Mouse (Mus musculus) left cerebral cortex, adult 11 months (tissue): Measurements from ENCODE around the gene Exoc6b.

Experiments used
- DNase-seq: peaks from one replicate; pipeline ENCODE4 v3.0.0; 2022; ENCODE audit warnings: low spot score

The Exoc6b gene

DNA sequence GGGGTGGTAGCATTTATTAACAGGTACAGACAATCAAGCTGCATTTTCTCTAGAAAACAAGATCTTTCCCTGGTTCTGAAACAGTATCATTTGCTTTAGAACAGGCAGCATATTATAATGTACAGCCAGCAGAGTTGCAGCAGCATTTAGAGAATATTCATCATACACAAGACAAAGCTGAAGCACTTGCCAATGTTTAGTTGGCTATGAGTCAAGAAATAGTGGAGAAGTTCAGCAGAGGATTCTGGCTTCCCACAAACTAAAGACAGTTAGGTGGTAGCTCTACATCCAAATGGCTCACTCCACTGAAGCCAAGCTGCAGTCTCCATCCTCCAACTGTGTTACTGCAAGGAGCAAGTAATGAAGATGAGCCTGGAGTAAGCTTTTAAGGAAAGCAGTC is 342.4 kb downstream of the Exoc6b start:
- DNase-seq, result no peak

DNA sequence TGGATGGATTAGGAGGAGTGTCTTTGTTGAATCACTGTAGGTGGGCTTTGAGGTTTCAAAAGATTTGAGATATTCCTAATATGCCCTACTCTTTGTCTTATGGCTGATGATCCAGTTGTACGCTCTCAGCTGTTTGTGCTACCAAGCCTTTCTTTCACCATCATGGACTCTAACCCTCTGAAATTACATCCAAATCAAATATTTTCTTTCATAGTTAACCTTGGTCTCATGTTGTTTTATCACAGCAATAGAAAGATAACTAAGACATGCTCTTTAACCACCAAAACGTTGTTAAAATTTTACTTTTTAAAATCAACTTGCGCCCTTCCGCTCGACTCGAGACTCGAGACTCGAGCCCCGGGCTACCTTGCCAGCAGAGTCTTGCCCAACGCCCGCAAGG is 356.1 kb downstream of the Exoc6b start:
- DNase-seq, result no peak

DNA sequence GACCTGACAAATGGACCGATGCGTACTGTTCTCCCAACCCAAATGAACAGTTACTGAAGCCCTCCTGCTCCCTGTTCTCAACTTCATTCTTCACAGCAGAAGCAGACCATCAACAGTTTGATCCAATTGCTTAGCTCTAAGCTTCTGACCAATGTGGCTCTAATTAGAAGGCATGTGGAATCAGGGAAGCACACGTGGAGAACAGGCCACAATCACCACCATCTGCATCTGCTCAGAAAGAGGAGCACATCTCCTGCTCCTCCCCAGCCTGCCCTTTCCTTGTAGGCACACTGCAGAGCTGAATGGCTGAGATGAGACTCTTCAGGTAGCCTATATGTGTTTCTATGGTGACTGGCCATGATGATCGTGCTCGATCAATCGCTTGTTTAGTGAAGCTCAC is 358.5 kb downstream of the Exoc6b start:
- no peak for DNase-seq

DNA sequence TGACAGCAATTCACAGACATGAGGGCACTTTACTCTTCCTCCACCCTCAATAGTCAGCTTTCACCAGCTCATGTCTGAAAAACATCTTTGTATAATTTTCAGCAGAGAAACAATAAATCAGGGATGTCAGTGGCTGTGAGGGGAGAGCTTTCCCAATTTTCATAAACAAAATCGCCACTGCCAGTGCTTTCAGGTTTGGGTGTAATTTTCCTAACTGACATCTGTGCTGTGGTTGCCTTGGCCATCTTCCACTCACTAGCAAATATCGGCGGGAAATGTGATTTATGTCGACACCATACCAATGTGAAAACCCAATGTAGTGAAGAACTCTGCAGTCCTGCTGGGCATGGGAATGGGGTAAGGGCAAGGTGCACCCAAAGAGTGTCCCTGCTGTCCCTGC is 360.7 kb downstream of the Exoc6b start:
- no peak for DNase-seq

DNA sequence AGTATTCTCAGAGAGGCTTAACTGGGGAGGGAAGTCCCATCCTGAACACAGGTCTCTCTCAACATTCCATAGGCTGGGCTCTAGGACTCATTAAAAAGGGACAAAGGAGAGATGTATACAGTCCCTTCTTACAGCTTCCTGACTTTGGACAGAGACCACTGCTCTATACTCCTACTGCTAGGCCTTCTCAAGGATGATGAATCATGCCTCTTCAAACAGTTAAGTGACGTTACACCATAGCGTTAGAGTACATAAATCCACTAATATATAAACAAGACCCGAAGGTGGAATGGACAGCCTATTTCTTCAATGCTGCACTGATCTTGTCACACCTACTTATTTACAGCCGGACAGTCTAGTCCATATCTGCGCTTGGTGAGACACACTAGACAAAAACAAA is 369.7 kb downstream of the Exoc6b start:
- DNase-seq, result no peak

DNA sequence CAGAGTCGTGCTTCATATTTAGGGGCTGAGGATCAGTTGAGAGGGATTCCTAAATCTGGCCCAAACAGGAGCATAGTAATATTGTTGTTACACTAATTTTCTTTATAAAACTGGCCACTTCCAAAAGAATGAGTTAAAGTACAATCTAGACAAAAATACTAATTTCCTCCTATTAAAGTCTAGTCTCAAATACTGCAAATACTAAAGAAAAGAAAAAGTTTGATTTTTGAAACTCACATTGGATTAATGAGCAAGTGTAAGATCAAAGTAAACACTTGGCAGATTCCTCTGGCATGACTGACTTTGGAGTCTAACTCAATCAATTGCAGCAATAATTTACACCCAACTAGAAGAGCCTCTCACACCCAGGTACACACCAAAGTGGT is 371.0 kb downstream of the Exoc6b start:
- DNase-seq, result no peak

DNA sequence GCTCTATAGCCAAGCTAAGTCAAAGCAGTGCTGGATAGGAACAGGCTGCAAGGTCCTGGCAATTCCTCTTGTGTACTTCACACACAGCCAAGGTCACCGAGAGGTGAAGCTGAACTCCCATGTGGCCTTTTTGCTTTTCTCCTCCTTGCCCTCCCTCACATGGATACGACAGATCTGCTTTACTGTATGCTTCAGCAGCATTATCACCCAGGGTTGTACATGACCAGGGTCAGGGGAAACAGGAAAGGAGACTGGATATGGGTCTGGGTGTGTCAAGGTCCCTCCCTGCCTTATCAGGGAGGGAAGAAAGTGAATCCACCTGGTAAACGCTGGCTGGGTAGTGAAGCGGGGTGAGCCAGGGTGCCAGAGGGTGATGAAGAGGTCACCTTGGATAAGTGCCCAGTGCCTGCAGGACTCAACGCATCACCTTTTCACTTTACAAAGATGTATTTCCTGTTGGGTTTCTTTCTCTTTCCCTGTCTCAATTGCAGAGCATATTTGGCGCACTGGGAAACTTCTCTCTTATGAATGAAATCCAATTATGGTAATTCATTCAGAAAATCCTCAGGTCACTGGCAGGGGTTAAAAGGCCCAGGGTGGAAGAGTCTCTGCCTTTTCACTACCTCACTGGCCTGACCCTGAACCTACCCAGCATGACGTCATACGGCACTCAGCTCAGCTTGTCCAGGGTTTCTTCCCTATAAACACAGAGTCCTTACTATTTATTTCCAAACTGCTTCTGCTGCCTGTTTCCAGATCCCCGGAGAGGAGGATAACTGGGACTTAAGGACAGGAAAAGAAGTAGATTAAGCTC is 371.6 kb downstream of the Exoc6b start:
- no peak for DNase-seq

DNA sequence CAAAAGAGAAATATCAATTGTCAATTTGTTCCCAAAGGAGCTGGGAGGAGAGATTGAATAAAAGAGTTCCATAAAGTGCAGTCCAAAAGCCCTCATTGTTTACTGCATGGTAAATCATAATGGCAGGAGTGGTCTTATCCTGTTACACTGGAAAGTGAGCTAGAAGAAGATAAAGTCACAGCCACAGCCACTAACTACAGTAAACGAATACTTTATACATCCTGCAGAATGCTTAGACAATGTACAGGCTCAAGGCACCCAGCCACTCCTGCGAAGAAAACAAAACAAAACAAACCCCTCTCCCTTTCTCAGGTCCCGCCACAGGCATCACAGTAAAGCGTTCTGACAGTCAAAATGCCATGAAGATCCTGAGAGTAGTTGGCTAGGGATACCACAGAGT is 375.5 kb downstream of the Exoc6b start:
- DNase-seq, result no peak

DNA sequence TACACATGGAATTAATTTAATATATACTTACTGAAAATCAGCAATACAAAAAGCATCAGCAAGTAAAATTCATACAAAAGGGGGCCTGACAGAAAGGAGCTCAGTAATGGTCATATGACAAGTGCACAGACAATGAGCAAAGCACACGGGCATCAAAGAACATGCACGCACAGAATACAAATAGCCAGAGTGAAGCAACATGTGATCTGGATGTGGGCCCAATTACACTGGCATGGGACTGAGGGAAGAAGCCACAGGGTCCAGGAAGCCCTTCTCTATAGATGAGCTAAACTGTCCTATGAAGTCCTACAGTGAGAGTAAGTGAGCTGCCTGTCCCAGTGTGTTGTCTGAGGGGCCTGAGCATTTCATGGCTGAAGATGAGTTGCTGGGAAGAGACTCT is 376.1 kb downstream of the Exoc6b start:
- DNase-seq, result no peak

DNA sequence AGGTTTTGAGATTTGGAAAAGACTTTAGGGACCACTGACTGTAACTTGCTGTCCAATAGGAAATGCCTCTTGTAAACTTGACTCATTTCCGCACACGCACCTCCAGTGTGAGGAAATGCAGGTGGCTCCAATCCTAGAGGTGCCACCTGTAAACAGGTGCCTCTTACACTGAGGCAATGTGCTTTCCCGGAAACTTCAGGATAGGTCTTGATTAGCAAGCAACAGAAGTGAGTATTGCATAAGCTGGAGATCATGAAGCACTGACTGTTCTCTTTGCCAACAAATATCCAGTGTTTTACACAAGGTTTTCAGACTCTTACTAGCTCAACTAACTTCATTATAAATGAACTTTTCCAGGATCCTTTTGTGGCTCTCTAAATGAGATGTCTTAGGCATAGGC is 377.4 kb downstream of the Exoc6b start:
- no peak for DNase-seq

DNA sequence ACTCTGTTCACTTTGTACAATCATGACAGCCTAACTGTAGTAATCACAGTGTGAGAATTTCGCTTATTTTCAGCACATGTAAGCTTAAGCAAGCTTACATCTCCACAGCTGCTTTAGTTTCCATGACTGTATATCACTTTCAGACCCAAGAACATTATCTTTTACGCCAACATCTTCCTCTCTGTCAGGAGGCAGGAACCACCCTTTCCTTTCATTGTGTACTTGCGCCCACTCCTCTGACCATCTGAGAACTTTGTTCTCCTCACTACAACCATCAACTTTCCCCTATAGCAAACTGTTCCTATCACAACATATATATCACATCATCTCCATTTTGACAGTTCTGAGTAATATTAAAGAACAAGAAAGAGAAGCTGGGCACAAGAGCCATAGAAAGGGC is 391.5 kb downstream of the Exoc6b start:
- no peak for DNase-seq

DNA sequence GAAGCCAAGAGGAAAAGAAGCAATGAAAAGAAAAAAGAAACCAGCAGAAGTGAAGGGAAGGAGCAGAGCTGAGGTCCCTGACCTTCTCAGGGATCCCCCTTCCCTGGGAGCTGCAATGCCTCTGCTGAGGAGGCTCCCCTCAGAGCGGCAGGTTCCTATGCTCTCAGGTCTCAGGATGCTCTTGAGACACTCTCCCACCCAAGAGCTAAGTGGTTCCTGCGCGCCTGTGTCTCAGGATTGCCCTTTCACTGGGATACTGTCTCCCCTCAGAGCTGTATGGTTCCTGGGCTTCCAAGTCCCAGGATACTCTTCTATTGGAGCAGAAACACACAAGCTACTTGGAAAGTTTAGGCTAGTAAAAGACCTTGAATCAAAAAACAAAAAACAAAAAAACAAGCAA is 394.4 kb downstream of the Exoc6b start:
- no peak for DNase-seq

DNA sequence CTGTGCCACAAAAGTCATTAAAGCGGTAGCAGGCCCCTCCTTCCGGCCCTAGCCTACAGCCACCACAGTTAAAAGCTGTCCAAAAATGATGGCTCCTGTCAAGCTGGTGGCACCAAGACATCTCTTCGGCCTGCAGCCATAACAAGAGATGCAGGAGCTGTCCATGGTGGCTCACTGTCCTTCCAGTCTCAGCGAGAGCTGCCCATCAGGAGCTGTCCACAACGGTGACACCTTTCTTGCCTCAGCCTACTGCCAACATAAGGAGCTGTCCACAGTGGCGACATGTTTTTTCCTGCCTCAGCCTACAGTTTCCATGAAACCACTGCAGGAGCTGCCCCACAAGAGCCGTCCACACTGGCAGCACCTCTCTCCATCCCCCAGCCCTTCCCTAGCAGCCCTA is 395.2 kb downstream of the Exoc6b start:
- no peak for DNase-seq

DNA sequence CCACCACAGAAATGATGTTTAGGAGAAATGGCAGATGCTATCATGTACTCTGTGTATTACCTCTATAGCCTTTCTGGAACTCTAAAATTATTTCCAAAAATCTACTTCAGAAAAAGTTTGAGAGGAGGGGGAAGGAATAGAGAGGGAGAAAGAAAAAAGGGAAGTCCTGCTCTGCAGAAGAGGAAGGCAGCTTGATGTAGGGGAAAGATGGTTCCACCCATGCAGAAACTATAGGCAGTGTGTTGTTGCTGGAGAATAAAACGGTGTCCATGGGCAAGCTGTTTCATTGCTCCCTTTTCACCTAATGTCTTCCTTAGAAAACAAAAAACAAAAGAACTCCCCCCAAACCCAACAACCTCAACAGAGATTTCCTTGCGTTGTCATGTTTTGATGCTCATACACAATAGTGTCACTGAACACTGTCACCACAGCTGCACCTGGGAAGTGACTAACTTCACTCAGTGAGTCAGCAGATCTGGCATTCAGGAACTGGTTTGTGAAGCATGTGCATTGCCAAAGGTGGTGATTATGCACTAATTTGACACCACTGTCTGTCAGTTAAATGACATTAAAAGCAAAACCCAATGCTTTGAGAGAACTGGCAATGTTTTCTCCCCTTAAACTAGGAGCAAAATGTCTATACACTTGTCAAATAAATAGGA is 407.7 kb downstream of the Exoc6b start:
- no peak for DNase-seq

DNA sequence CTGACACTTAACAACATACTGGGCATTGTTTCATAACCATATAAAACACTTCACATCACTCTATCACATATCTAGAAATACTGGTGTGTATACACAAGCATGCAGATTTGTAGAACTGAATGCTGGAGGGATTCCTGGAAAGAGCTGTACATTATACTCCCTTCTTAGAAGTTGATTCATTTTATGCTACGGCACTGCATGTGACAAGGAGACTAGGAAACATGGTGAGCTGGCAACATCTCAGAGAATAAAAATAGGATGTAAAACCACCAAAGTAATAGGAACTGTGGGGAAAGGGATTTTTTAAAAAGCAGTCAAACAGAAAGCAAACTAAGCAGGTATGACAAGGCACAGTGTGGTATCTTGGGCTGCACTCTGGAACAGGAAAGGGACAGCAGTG is 408.3 kb downstream of the Exoc6b start:
- DNase-seq, result no peak

DNA sequence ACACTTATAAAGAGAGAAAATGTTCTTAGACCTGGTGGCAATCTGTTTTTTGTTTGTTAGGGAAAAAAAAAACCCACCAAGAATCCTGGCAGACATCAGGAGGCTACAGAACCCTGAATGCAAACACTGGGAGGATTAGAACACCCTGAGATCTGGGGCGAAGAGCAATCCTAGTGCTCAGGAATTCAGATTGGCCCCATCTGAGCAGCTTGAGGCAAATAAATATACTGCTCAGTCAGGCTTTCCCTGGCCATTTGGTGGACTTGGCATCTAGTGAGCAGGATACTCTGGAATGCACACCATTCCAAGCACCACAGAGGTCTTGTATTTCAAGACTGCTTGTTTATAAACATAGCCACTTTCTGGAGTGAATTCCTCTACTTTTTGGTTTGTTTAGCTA is 412.2 kb downstream of the Exoc6b start:
- no peak for DNase-seq

DNA sequence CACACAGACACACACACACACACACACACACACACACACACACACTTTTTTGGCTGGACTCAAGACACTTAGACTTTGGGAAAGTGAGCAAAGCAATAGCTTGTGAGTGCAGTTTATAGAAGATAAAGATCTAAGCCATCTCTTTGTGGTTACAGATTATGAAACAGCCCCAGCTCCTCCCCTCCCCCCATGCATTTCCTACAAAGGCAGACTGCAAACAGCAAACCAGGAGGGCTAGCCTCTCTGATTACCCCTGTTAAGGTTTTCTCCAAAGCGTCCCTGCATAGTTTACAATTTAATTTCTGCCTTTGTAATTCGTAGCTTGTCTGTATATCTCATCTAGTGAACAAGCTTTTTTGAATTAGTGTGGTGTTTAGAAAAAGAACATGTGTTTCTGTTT is 412.6 kb downstream of the Exoc6b start:
- DNase-seq, result no peak

DNA sequence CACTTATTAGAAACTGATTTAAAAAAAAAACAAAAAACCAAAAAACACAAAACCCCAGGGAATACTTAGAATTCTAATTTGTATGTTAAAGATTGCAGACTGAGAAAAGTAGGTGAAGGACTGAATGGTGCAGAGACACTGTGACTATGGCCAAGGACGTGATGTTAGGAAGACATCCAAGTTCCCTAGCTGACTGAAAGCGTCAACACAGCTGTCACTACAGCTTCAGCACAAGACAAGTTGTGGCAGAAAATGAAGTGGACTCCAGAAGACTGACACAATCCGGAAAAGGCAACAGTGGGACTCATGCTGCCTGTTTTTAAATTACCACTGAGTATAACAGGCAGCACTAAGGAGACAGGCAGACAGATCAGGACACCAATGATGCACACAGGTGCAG is 417.4 kb downstream of the Exoc6b start:
- DNase-seq, result no peak

DNA sequence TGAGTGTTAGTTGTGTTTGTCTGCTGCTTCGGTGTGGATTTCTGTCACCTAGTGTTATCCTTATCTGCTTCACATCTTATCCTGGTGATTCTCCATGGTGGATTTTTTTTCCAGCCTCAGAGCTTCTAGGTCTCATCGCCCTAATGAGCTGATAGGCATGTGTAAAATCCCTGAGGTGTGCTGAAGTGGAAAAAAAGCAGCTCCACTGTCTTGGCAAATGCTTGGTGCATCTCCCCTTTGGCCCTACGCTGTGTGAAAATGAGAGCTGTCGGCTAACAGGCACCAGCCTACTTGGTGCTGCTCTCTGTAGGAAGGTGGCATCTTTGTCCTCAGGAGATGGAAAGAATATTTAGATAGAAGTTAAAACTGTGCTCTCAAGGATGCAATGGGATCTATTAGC is 422.1 kb downstream of the Exoc6b start:
- DNase-seq, result no peak

DNA sequence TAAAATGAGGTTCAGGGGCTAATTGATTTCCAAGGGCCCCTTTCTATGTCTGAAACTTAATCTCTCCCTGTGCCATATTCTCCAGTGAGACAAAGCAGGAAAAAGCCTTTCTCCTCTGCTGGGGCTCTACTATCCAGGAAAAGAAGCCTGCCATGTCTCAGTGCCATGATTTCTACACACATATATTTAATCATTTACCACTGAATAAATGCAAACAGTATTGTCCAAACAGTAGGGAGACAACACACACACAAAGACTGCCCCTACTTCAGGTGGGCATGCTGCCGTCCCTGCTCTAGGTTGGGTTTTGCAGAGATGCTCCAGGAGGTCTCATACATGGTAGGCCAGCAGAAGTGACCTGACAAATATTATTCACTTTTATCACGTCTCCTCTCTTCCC is 422.6 kb downstream of the Exoc6b start:
- DNase-seq, result no peak

DNA sequence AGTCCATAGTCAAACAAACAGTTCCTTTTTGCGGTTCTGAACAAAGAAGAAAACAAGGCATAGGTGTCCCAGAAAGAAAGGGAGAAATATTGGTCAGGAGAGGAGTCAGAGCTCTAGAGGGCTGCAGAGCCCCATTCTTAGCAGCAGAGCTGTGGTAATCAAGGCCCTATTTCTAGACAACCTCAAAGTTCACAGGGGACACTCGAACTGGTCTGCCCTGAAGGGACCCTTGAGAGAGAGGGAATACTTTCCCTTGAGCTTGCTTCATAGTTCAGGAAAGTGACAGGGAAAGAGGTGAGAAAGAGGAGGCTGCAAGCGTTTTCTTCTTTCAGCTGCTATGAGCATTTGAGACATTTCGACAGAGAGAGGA is 428.3 kb downstream of the Exoc6b start:
- no peak for DNase-seq

DNA sequence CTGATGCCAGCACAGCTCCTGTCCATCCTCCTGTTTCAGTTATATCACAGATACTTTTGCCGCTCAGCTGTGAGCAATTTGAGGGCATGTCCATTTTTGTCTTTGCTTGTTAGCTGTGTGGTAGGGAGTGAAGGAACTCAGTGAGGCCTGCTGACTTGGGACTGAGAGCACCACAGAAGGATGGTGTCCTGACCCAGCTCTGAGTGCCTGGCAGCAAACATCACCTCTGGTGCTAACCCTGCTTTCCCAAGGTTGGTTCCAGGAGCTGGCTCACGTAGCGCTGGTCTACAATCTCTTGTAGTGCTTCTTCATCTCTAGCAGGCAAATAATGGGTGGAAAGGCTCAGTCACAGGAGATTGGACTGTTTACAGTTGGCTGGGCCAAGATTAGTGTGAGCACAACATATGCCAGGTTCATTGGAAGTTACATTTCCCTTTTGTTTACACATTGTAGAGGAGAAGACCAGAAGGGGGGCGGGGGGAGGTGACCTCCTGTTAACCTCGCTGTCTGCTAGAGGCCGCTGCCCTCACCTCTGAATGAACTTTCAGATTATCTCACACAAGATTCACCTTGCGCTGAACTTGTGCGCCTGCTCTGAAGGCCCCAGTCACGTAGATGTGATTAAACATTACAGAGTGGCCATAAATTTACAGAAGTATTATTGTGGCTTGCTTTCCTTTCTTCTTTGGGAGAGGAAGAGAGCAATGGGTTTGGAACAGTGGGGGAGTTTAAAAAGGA is 428.8 kb downstream of the Exoc6b start:
- no peak for DNase-seq

DNA sequence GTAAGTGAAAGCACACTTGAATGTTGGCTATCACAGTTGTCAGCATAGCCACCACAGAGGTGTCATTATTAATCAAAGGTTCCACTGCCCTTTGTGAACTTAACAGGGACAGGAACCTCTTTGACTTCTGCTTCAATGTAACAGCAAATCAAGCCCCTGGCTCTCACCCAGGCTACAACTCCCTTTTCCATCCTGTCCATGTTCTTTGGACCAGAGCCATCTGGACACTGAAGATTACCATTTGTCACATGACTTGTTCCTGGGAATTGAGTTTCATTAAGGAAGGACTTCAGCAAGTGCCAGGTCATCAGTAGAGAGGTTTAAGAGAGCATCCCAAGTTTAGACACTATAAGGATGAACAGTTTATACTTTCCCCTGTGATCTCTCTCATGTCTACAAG is 431.1 kb downstream of the Exoc6b start:
- no peak for DNase-seq
